Mouse (Mus musculus) hematopoietic multipotent progenitor cell, adult 10-12 weeks (in vitro differentiated cells): ENCODE measurements around the gene Patl2. TPM values are rescaled to one million over a fixed set of nuclear protein-coding genes. Genes with fewer than 3 reads are reported as not detected.

ENCODE experiments used
- polyA plus RNA-seq: library from polyadenylated mRNA; stranded (reverse); fragments of >175 nt; gene quantifications from 2 replicates; pipeline ENCODE4 v1.2.3, GENCODE M21; 2012; ENCODE audit warnings: low replicate concordance

The Patl2 gene
- not detected in 2 replicates for polyA plus RNA-seq

GRCm38 (mm10) chr2:122186106-122186505 lies at the start of gene Patl2, which contains the start of gene Terb2:
TSS of gene Patl2 (minus strand) at chr2:122186189.
TSS of gene Terb2 (plus strand) at chr2:122186272.

DNA sequence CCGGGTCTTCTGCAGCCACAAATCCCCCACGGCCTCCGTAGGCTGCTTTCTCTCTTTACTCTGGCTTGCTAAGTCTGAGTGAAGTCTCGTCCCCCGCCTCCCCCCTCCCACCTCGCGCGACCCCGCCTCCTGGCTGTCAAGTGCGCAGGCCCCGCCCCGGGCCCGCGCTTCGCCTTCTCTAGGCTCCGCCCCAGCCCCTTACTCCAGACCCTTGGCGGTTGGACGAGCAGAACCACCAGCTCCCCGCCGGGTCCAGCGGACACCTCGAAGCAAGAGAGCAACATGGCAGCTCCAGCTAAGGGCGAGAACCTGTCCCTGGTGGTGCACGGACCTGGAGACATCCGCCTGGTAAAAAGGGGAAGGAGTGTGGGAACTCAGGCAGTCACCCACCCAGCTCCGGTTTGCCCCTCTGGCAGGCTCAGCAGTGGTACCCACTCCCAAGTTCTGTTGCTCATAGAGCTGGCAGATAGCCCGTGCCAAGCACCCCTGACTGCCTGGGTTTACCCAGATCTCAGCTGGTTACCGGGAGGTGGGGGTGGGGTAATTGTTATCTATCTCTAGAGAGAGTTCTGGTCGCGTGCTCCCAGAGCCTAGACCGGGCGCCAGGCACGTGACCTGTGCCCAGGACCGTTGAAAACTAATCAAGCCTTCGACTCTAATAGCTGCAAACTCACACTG lies 48.8 kb upstream of the Patl2 start, which contains the start of gene Sord:
Sord (plus strand) TSS at position 139 of the 678 bp plus-strand sequence.

DNA sequence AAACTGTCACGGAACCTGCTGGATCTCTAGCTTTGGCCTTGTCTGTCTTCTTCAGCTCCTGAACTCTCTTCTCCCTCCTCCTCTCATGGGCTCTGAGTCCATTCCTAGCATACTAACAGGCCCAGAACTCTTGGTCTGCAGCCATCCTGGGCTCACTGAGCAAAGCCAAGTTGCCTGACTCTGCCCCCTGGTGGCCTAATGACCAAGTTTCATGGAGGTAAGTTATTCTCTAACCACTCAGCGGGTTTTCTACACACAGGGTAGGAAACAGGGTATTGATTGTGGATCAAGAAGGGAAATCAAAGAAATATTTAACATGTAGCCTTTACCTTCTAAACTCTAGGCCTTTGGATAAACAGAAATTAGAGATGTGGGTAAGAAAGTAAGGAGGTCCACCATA lies 25.3 kb downstream of the Patl2 start, which contains the start of gene Trim69:
Trim69 (plus strand) TSS at position 21 of the 400 bp plus-strand sequence.

DNA sequence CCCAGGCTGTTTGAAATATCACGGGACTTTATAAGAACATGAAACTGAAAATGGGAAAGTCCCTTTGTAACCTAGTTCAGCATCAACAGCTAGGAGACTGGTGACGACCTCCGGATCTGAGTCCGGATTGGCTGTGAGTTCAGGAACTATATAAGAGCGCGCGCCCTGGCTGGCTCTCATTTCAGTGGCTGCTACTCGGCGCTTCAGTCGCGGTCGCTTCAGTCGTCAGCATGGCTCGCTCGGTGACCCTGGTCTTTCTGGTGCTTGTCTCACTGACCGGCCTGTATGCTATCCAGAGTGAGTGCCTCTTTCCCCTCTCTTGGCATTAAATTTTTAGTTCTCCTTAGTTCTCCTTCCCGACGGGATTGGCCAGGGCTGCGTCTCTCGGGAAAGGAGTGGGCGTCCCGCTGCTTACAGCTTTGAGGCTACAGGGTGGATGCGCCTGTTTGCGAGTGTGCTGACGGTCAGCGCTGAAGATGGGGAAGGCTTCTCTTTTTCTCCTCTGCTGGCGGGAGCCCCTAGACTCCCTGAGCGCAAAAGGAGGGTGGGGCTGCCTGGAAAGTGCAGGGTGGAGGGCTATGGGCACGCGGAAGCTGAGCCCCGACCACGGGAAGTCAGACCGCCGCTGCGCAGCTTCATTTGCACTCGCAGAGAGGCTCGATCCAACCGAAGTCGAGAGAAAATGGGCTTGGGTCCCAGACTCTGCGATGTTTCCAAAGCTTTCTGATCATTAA lies 38.3 kb downstream of the Patl2 start, which contains the start of gene B2m:
B2m (plus strand) TSS at position 179 of the 734 bp plus-strand sequence.

DNA sequence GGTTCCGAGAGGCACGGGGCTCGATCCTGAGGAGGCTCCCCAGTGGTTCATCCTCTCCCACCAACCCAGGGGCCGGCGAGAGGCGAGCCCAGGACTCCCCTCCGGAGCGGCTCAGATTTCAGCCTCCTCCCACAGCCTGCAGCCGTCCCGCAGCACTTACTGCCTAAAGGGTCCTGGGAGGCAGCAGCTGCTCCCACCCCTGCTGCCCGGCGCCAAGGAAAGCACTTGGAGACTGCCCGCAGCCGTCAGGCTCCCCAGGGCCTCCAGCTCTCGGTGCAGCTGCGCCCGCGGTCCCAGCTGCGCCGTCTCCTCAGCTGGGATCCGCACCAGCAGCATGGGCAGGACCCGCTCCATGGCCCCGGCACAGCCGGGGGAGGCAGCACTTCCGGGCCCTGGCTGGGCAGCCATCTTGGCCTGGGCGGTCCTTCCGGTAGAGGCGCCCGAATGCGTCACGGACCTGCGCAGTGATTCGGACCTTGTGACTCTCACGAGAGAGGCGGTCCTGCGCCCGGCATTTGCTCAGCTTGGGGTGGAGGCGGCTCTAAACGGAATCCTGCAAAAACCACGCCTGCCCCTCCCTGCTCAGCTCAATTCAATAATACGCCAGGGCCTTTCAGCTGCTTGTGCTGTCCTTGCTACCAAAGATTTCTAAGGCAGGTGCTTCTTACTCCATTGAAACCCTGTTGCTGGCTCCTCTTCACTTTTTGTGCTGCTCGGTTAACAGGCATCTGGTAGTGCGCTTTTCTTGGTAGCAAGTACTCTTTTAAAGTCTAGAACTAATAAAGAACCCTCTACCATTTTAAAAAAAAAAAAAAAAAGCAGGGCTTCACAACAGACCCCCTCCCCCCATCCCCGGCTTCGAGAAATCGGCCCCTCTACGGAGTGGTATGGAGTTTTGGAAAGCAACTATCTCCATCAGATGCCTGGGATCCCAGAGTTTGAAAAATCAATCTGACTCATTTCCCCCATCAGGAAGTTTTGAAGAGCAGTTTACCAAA lies 67.7 kb downstream of the Patl2 start, which contains the start of gene Spg11:
Spg11 (minus strand) TSS at position 426 of the 998 bp plus-strand sequence.

Other genes with a start within 250 kb of the Patl2 start
- gene Ctdspl2, start 230.2 kb downstream of the Patl2 start, polyA plus RNA-seq: 1.1 and 3.8 TPM in 2 replicates
- not detected in 2 replicates for gene Mageb3, start 230.1 kb downstream of the Patl2 start, polyA plus RNA-seq
- gene Eif3j1, start 157.6 kb downstream of the Patl2 start, polyA plus RNA-seq: 20.5 and 44.1 TPM in 2 replicates
- gene Spg11, start 67.8 kb downstream of the Patl2 start, polyA plus RNA-seq: 3.0 and 3.7 TPM in 2 replicates
- 237 and 274 TPM in 2 replicates for gene B2m, start 38.5 kb downstream of the Patl2 start, polyA plus RNA-seq
- gene Trim69, start 25.5 kb downstream of the Patl2 start, polyA plus RNA-seq: not detected in 2 replicates
- not detected in 2 replicates for gene Terb2, start 83 bp upstream of the Patl2 start, polyA plus RNA-seq
- gene Sord, start 48.6 kb upstream of the Patl2 start, polyA plus RNA-seq: 6.1 and 6.2 TPM in 2 replicates
- not detected in 2 replicates for gene Duox2, start 112.3 kb upstream of the Patl2 start, polyA plus RNA-seq
- gene Duoxa2, start 112.7 kb upstream of the Patl2 start, polyA plus RNA-seq: not detected in 2 replicates
- gene Duoxa1, start 127.5 kb upstream of the Patl2 start, polyA plus RNA-seq: not detected in 2 replicates
- gene Duox1, start 129.5 kb upstream of the Patl2 start, polyA plus RNA-seq: not detected in 2 replicates
- gene Shf, start 183.0 kb upstream of the Patl2 start, polyA plus RNA-seq: 8.2 and 25.6 TPM in 2 replicates
- 1.9 and 2.8 TPM in 2 replicates for gene Slc28a2, start 240.3 kb upstream of the Patl2 start, polyA plus RNA-seq